Mouse (Mus musculus): ENCODE results near the gene Zp3r. TPM values are rescaled to one million over a fixed set of nuclear protein-coding genes. Genes with fewer than 3 reads are reported as not detected.

Gene Zp3r
- polyA plus RNA-seq (2017; shearing (Covaris generic)): not detected

DNA sequence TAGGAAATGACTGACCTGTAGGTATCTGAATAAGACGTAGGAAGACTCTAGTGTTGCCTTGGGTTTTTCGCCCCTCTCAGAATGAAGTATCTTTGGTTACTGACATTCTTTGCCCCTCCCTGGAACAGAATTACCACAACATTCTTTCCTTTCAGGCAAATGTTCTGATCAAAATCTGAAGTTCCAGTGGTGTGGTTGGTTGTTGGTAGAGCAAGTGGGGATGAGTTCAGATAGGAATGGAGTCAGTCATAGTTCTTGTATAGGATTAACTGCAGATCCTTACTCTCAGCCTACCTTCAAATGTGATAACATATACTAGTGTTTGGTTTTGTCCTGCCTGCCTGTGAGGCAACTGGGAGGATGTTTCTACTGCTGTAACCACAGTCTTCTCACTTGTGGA, at the start of gene Zp3r:
TSS of gene Zp3r (minus strand) at position 101 of the 400 bp plus-strand sequence.

DNA sequence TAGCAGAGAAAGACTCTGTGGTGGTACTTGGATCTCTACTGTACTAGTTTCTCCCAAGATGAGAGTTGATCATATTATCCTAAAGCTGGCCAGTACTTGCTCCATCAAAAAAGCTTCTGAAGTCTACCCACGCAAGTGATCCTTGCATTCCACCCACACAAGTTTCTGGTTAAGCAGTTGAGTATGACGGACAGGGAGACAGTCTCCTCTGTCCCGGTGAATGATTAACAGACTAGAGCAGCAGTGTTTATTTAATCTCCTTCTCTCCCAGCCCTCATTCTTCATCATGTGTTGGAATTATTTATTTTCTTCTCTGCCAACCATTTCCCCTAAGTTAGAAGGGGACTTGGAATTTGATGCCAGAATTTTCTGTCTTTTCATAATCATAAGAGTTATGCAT, 32.0 kb upstream of the Zp3r start, which contains the start of gene C4bp:
TSS of gene C4bp (minus strand) at position 179 of the 400 bp plus-strand sequence.

Other genes starting within 250 kb of the Zp3r start
- not detected for gene Cd55b, start 206.6 kb downstream of the Zp3r start, polyA plus RNA-seq (2017; shearing (Covaris generic))
- 58.2 TPM for gene Cd55, start 166.9 kb downstream of the Zp3r start, polyA plus RNA-seq (2017; shearing (Covaris generic))
- gene C4bp, start 32.0 kb upstream of the Zp3r start, polyA plus RNA-seq (2017; shearing (Covaris generic)): not detected
- not detected for gene Gm29427, start 86.2 kb upstream of the Zp3r start, polyA plus RNA-seq (2017; shearing (Covaris generic))
- gene Yod1, start 87.7 kb upstream of the Zp3r start, polyA plus RNA-seq (2017; shearing (Covaris generic)): 6.7 TPM
- gene Pfkfb2, start 99.6 kb upstream of the Zp3r start, polyA plus RNA-seq (2017; shearing (Covaris generic)): 4.9 TPM
- 0.31 TPM for gene AA986860, start 102.4 kb upstream of the Zp3r start, polyA plus RNA-seq (2017; shearing (Covaris generic))
- gene Fcamr, start 171.3 kb upstream of the Zp3r start, polyA plus RNA-seq (2017; shearing (Covaris generic)): 0.41 TPM
- 0.18 TPM for gene Pigr, start 197.1 kb upstream of the Zp3r start, polyA plus RNA-seq (2017; shearing (Covaris generic))
- 9.1 TPM for gene Fcmr, start 236.0 kb upstream of the Zp3r start, polyA plus RNA-seq (2017; shearing (Covaris generic))

All from CD4-positive, CD25-positive, alpha-beta regulatory T cell (primary cell).